Mouse (Mus musculus) neutrophil, adult 83 days (primary cell): ENCODE measurements around the gene Capn8. TPM values are rescaled to one million over a fixed set of nuclear protein-coding genes. Genes with fewer than 3 reads are reported as not detected.

Experiments
- total RNA-seq, 2 experiments: library from RNA; stranded (reverse); gene quantifications; one replicate each; pipeline ENCODE4 v1.2.4; 2023

Gene Capn8
- total RNA-seq = not detected

GRCm38 (mm10) chr1:182564408-182565120 lies at the start of gene Capn8:
TSS of gene Capn8 (plus strand) at chr1:182565007.

GRCm38 (mm10) chr1:182516758-182517676 lies 47.8 kb upstream of the Capn8 start, which contains the start of gene Capn2:
TSS of gene Capn2 (minus strand) at chr1:182517608.

Other genes starting within 250 kb of the Capn8 start
- 10 to 100 TPM; 30.9 to 31.5 TPM for gene Fbxo28, start 223.4 kb upstream of the Capn8 start, total RNA-seq
- 10 to 100 TPM; 14.5 to 17.0 TPM for gene Trp53bp2, start 155.8 kb upstream of the Capn8 start, total RNA-seq
- gene Capn2, start 47.4 kb upstream of the Capn8 start, total RNA-seq = 10 to 100 TPM; 62.9 to 67.0 TPM
- not detected for gene Ccdc185, start 184.2 kb downstream of the Capn8 start, total RNA-seq
- gene Susd4, start 198.9 kb downstream of the Capn8 start, total RNA-seq = not detected